Mouse (Mus musculus) CH12.LX (cell line): ENCODE measurements around the gene Sfxn5. TPM values are rescaled to one million over a fixed set of nuclear protein-coding genes. Genes with fewer than 3 reads are reported as not detected.

Experiments
- DNase-seq: peaks from one replicate; pipeline ENCODE4 v3.0.0-alpha.2; 2013; ENCODE audit errors: extremely low read depth
- H3K27ac ChIP-seq: 2 replicates; pipeline ENCODE4 v1.5.1; 2012; ENCODE audit warnings: low read depth, mild to moderate bottlenecking, control low read depth, moderate library complexity; ENCODE audit not compliant: insufficient read depth
- H3K27me3 ChIP-seq: replicated peaks from 2 replicates; pipeline ENCODE3; 2012; ENCODE audit warnings: inconsistent platforms
- H3K36me3 ChIP-seq, 2 experiments: replicated peaks in 1 of 2; 2 replicates each; pipeline versions ENCODE3 to v1.6.1; 2012; ENCODE audit warnings: inconsistent platforms in 1 of 2, low read length in 1 of 2, mild to moderate bottlenecking in 1 of 2, mixed read lengths in 1 of 2, moderate library complexity in 1 of 2; ENCODE audit not compliant: control insufficient read depth in 1 of 2, insufficient read depth in 1 of 2
- H3K4me1 ChIP-seq, 2 experiments: 2 replicates each; pipeline ENCODE4 v1.6.1; 2012; ENCODE audit warnings: inconsistent platforms in 1 of 2, moderate library complexity in 1 of 2; ENCODE audit not compliant: insufficient read depth in 2 of 2, control insufficient read depth in 1 of 2
- H3K4me2 ChIP-seq: 2 replicates; pipeline ENCODE4 v1.6.1; 2012; ENCODE audit warnings: low read depth, mild to moderate bottlenecking, control low read depth; ENCODE audit not compliant: poor library complexity, insufficient read depth, severe bottlenecking
- H3K4me3 ChIP-seq, 3 experiments: fragments of 150-350 bp in 1 of 3; sonication (generic) in 1 of 3; replicated peaks in 1 of 3; 2 replicates each; pipeline versions ENCODE3 to v1.5.1; 2011 to 2012; ENCODE audit warnings: low read depth in 2 of 3, low read length in 2 of 3, mild to moderate bottlenecking in 2 of 3, moderate library complexity in 2 of 3, control low read depth in 1 of 3, improper control_type of control experiment in 1 of 3, inconsistent platforms in 1 of 3, mixed read lengths in 1 of 3; ENCODE audit not compliant: poor library complexity in 1 of 3
- H3K79me2 ChIP-seq: replicated peaks from 2 replicates; pipeline ENCODE4 v1.6.1; 2012; ENCODE audit warnings: mild to moderate bottlenecking, moderate library complexity; ENCODE audit not compliant: control insufficient read depth, poor library complexity, insufficient read depth, severe bottlenecking; ENCODE audit errors: extremely low read depth
- H3K9ac ChIP-seq: 2 replicates; pipeline ENCODE4 v1.6.1; 2012; ENCODE audit warnings: low read depth, mild to moderate bottlenecking, control low read depth, moderate library complexity; ENCODE audit not compliant: insufficient read depth
- H3K9me3 ChIP-seq: replicated peaks from 2 replicates; pipeline ENCODE3; 2012; ENCODE audit warnings: low read length, inconsistent platforms, mixed read lengths
- BHLHE40 ChIP-seq: IDR thresholded peaks from 2 replicates; pipeline ENCODE4 v1.6.1; 2011; ENCODE audit warnings: mild to moderate bottlenecking, low read depth, low read length, improper control_type of control experiment
- CHD2 ChIP-seq: IDR thresholded peaks from 2 replicates; pipeline ENCODE4 v1.6.1; 2011; ENCODE audit warnings: low read length, improper control_type of control experiment
- CTCF ChIP-seq, 2 experiments: IDR thresholded peaks in 1 of 2; conservative IDR thresholded peaks in 1 of 2; 2 replicates each; pipeline ENCODE4 v1.5.1; 2011 to 2012; ENCODE audit warnings: low read depth in 2 of 2, low read length in 2 of 2, improper control_type of control experiment in 1 of 2, inconsistent platforms in 1 of 2, mild to moderate bottlenecking in 1 of 2, moderate library complexity in 1 of 2
- E2F4 ChIP-seq: IDR thresholded peaks from 2 replicates; pipeline ENCODE4 v1.6.1; 2011; ENCODE audit warnings: low read depth, low read length, improper control_type of control experiment; ENCODE audit not compliant: insufficient replicate concordance
- EP300 ChIP-seq: IDR thresholded peaks from 2 replicates; pipeline ENCODE4 v1.6.1; 2011; ENCODE audit warnings: low read length, improper control_type of control experiment
- ETS1 ChIP-seq: conservative IDR thresholded peaks from 2 replicates; pipeline ENCODE4 v1.6.1; 2012; ENCODE audit warnings: low read depth, mild to moderate bottlenecking, inconsistent platforms, low read length, improper control_type of control experiment, moderate library complexity
- GABPA ChIP-seq: IDR thresholded peaks from 2 replicates; pipeline ENCODE4 v1.6.1; 2012; ENCODE audit warnings: low read depth, low read length, improper control_type of control experiment, inconsistent platforms; ENCODE audit not compliant: insufficient replicate concordance
- HCFC1 ChIP-seq: IDR thresholded peaks from 2 replicates; pipeline ENCODE4 v1.6.1; 2012; ENCODE audit warnings: low read depth, mild to moderate bottlenecking, inconsistent platforms, low read length, improper control_type of control experiment
- IRF4 ChIP-seq: IDR thresholded peaks from 2 replicates; pipeline ENCODE4 v1.6.1; 2014; ENCODE audit warnings: low read depth, mild to moderate bottlenecking, inconsistent platforms, low read length, improper control_type of control experiment
- JUN ChIP-seq: IDR thresholded peaks from 2 replicates; pipeline ENCODE4 v1.6.1; 2011; ENCODE audit warnings: low read depth, mild to moderate bottlenecking, low read length, improper control_type of control experiment, moderate library complexity; ENCODE audit not compliant: insufficient read depth
- JUND ChIP-seq: conservative IDR thresholded peaks from 2 replicates; pipeline ENCODE4 v1.6.1; 2011; ENCODE audit warnings: low read depth, low read length, improper control_type of control experiment
- MAX ChIP-seq: IDR thresholded peaks from 2 replicates; pipeline ENCODE4 v1.6.1; 2011; ENCODE audit warnings: low read length, improper control_type of control experiment
- MEF2A ChIP-seq: IDR thresholded peaks from 2 replicates; pipeline ENCODE4 v1.6.1; 2014; ENCODE audit warnings: low read depth, mild to moderate bottlenecking, inconsistent platforms, low read length, improper control_type of control experiment, borderline replicate concordance
- NELFE ChIP-seq: IDR thresholded peaks from 2 replicates; pipeline ENCODE4 v1.6.1; 2011; ENCODE audit warnings: low read depth, low read length, improper control_type of control experiment
- PAX5 ChIP-seq: IDR thresholded peaks from 2 replicates; pipeline ENCODE4 v1.6.1; 2012; ENCODE audit warnings: low read length, inconsistent platforms, mixed read lengths
- POLR2A ChIP-seq: IDR thresholded peaks from 2 replicates; pipeline ENCODE4 v1.6.1; 2011; ENCODE audit warnings: low read depth, mild to moderate bottlenecking, improper control_type of control experiment, low read length
- POLR2AphosphoS2 ChIP-seq: IDR thresholded peaks from 2 replicates; pipeline ENCODE4 v1.6.1; 2011; ENCODE audit warnings: low read depth, low read length, improper control_type of control experiment
- RAD21 ChIP-seq: IDR thresholded peaks from 2 replicates; pipeline ENCODE4 v1.6.1; 2011; ENCODE audit warnings: low read depth, mild to moderate bottlenecking, low read length, improper control_type of control experiment, moderate library complexity
- RCOR1 ChIP-seq: conservative IDR thresholded peaks from 2 replicates; pipeline ENCODE4 v1.6.1; 2012; ENCODE audit warnings: low read depth, mild to moderate bottlenecking, inconsistent platforms, low read length, improper control_type of control experiment
- SIN3A ChIP-seq: IDR thresholded peaks from 2 replicates; pipeline ENCODE4 v1.6.1; 2012; ENCODE audit warnings: low read length, improper control_type of control experiment, inconsistent platforms
- SMC3 ChIP-seq: IDR thresholded peaks from 2 replicates; pipeline ENCODE4 v1.6.1; 2011; ENCODE audit warnings: low read depth, low read length, improper control_type of control experiment
- TCF12 ChIP-seq: IDR thresholded peaks from 2 replicates; pipeline ENCODE4 v1.6.1; 2014; ENCODE audit warnings: low read depth, mild to moderate bottlenecking, inconsistent platforms, low read length, improper control_type of control experiment
- UBTF ChIP-seq: IDR thresholded peaks from 2 replicates; pipeline ENCODE4 v1.6.1; 2012; ENCODE audit warnings: low read depth, mild to moderate bottlenecking, inconsistent platforms, low read length, improper control_type of control experiment, moderate library complexity
- USF1 ChIP-seq: IDR thresholded peaks from 2 replicates; pipeline ENCODE4 v1.6.1; 2014; ENCODE audit warnings: low read depth, mild to moderate bottlenecking, inconsistent platforms, low read length, improper control_type of control experiment
- USF2 ChIP-seq: conservative IDR thresholded peaks from 2 replicates; pipeline ENCODE4 v1.6.1; 2011; ENCODE audit warnings: low read depth, low read length, improper control_type of control experiment
- ZC3H11A ChIP-seq: IDR thresholded peaks from 2 replicates; pipeline ENCODE4 v1.6.1; 2012; ENCODE audit warnings: low read depth, mild to moderate bottlenecking, inconsistent platforms, low read length, improper control_type of control experiment
- ZMIZ1 ChIP-seq: IDR thresholded peaks from 2 replicates; pipeline ENCODE4 v1.6.1; 2012; ENCODE audit warnings: low read depth, mild to moderate bottlenecking, inconsistent platforms, low read length, improper control_type of control experiment
- ZNF384 ChIP-seq: IDR thresholded peaks from 2 replicates; pipeline ENCODE4 v1.6.1; 2012; ENCODE audit warnings: low read depth, low read length, improper control_type of control experiment, inconsistent platforms
- dilution Hi-C: fragments of 300-500 bp; cut with MboI; formaldehyde crosslinking; loops from 2 replicates; pipeline ENCODE4 v1.14.3; 2020; ENCODE audit warnings: low sequenced_read_pairs; ENCODE audit not compliant: extremely low pct_unique_long_range_greater_than_20kb, extremely low pct_ligation_motif_present
- in situ Hi-C: fragments of 300-500 bp; cut with MboI; formaldehyde crosslinking; loops from 3 replicates; pipeline ENCODE4 v1.14.3; 2019; ENCODE audit warnings: low sequenced_read_pairs, low pct_ligation_motif_present, low pct_unique_long_range_greater_than_20kb, mixed read lengths
- polyA plus RNA-seq: library from polyadenylated mRNA; unstranded; fragments of >175 nt; gene quantifications from 2 replicates; pipeline ENCODE4 v1.2.1, GENCODE M21; 2012; ENCODE audit warnings: low read depth; ENCODE audit not compliant: insufficient read length
- total RNA-seq, 2 experiments: library from RNA; depleted of rRNA; stranded (reverse); fragments of 300-350 nt in 1 of 2; fragments of >200 nt in 1 of 2; gene quantifications; 2 replicates each; pipeline ENCODE4 v1.2.3; 2012 to 2014

Sfxn5 gene
- total and polyA plus RNA-seq, 3 experiments = 0.55 to 0.93 (median 0.66) TPM

DNA sequence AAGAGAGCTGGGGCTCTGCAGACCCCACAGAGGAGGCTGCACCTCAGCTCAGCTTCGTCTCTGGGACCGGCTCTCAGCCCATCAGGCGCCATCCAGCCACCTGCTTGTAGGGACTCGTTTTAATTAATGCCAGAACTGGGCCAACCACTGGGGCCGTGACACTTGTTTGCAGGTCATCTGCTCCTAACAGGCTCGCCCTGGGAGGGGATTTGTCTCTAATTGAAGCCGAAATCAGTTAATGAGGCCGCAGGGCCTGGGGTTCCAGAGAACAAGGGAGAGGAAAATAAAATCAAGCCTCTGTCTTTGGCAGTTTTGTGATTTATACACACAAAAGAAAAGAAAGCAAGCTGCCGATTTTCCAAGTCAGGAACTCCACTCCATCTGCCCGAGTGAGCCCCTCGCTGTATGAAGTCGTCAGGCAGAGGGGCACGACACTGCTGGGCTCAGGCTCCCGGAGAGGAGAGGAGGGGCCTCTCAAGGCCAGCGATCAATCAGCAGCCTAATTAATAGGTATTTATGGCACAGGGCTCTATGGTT, 68.2 kb downstream of the Sfxn5 start:
- no peak for DNase-seq
- dilution Hi-C loops (no loop called here), in situ Hi-C loops (no loop called here)
- Histone ChIP-seq H3K9ac (no peak overlapping the region), H3K9me3 (no peaks in the 10 kb centered on the region), H3K4me3 (no peak overlapping the region), H3K36me3 (no peaks in the 10 kb centered on the region), H3K4me1 (no peaks in the 10 kb centered on the region), H3K4me2 (no peak overlapping the region), H3K79me2 (no peaks in the 10 kb centered on the region), H3K27me3 (no peaks in the 10 kb centered on the region), H3K27ac (no peak overlapping the region)
- no peak for TF ChIP-seq RCOR1
- TF ChIP-seq BHLHE40 = no peak
- no peak for TF ChIP-seq PAX5
- no peak for TF ChIP-seq HCFC1
- no peak for TF ChIP-seq TCF12
- no peak for TF ChIP-seq ETS1
- TF ChIP-seq POLR2AphosphoS2 = no peak
- TF ChIP-seq E2F4 = no peak
- no peak for TF ChIP-seq MAX
- TF ChIP-seq EP300 = no peak
- TF ChIP-seq USF1 = no peak
- no peak for TF ChIP-seq ZNF384
- no peak for TF ChIP-seq CHD2
- no peak for TF ChIP-seq ZMIZ1
- TF ChIP-seq JUN = no peak
- no peak for TF ChIP-seq CTCF (conservative IDR thresholded peaks at IDR 0.05 in 1 of 2, IDR thresholded peaks at IDR 0.05 in 1 of 2; ENCODE audit: low read depth in 2 of 2, low read length in 2 of 2)
- TF ChIP-seq IRF4 = no peak
- no peak for TF ChIP-seq GABPA

DNA sequence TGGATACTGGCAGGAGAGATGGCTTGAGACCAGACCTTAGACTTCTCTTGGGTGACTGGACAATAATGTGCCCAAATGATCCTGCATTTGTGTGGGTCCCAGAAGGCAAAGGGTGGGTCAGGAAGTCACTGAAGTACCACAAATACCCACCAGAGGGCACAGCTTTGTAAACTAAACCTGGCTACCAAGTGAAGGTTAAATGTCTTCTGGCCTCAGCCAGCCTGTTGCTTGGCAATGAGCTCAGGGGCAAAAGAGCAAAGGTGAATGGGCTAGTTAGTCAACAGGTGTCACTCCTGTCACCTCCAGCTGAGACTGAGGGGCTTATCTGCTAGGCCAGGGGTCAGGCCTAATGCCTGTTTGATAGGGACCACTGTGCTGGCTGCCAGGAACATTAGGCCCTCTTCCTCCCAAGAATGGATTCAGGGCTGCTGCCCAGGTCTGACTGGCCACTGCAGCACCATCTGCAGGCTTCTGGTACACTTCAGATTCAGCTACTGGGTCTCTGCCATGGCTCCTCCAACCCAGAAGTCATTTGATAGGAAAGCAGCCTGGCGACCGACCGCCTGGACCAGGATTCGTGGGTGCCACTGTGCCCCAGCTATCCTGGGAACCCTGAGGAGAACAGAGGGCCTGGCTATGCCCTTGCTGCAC, 70.2 kb downstream of the Sfxn5 start:
- Histone ChIP-seq H3K27ac (no peak overlapping the region), H3K9me3 (no peaks in the 10 kb centered on the region), H3K4me3 (no peak overlapping the region), H3K79me2 (no peaks in the 10 kb centered on the region)
- dilution Hi-C loops = no loop called here
- TF ChIP-seq CTCF (conservative IDR thresholded peaks at IDR 0.05 in 1 of 2, IDR thresholded peaks at IDR 0.05 in 1 of 2; ENCODE audit: low read depth in 2 of 2, low read length in 2 of 2) = peak; percentile 67 to 71
- TF ChIP-seq IRF4 = no peak
- no peak for TF ChIP-seq POLR2A
- TF ChIP-seq SMC3 = peak; percentile 65
- TF ChIP-seq SIN3A = no peak
- TF ChIP-seq NELFE = no peak
- no peak for TF ChIP-seq E2F4
- no peak for TF ChIP-seq MEF2A
- TF ChIP-seq PAX5 = no peak
- TF ChIP-seq RAD21 = peak; percentile 44
- TF ChIP-seq MAX = no peak
- no peak for TF ChIP-seq USF2
- no peak for TF ChIP-seq ZC3H11A
- no peak for TF ChIP-seq UBTF
- no peak for TF ChIP-seq RCOR1
- TF ChIP-seq JUND = no peak
- TF ChIP-seq, all 38 proteins: peak for 3
- Histone ChIP-seq H3K4me1 (no peaks in the 10 kb centered on the region), H3K36me3 (no peaks in the 10 kb centered on the region), H3K9ac (no peak overlapping the region), H3K4me2 (no peak overlapping the region), H3K27me3 (peaks cover 2% of the 10 kb centered on the region)
- DNase-seq = peak; percentile 38
- in situ Hi-C loops = no loop called here
